Mouse (Mus musculus): ENCODE results near the gene 3110082I17Rik. TPM values are rescaled to one million over a fixed set of nuclear protein-coding genes. Genes with fewer than 3 reads are reported as not detected.
A peak's percentile ranks its signal among the peaks of the same experiment; 100 is the strongest.
"Not testable (repeated sequence)": the region's sequence is repeated elsewhere in the genome, so short reads cannot be mapped to it uniquely, and the experiment has no call there.

Gene 3110082I17Rik
- polyA plus RNA-seq, 1 experiment from 2014 or later = 10.5 TPM

DNA sequence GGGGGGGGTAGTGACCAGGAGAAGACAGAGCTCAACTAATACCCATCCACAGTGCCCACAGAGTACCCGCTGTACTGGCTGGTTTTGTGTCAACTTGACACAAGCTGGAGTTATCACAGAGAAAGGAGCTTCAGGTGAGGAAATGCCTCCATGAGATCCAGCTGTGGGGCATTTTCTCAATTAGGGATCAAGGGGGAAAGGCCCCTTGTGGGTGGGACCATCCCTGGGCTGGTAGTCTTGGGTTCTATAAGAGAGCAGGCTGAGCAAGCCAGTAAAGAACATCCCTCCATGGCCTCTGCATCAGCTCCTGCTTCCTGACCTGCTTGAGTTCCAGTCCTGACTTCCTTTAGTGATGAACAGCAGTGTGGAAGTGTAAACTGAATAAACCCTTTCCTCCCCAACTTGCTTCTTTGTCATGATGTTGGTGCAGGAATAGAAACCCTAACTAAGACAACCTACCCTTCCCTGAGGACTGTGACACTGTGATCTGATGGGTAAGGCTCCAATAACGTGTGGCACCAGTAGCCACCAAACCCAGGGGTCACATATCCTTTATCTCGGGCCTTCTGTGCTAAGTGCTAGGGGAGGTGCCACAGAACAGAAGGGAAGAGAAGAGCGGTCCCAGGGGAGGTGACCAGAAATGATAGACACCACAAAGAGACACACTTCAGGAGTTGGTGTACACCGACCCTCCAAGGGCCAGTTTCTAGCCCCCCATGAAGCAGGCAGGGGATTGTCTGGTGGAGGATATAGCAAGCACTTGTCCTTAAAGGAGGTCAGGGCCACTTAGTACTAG lies 69.8 kb downstream of the 3110082I17Rik start:
- WGBS (ENCODE audit: insufficient replicate concordance) = 30% methylated on average over 5 of the region's 5 CpGs
- Histone ChIP-seq H3K4me3 (ENCODE audit: low read depth, low read length) (peak overlapping the region; percentile 78), H3K4me2 (ENCODE audit: low read depth, low read length) (peak overlapping the region; percentile 80), H3K36me3 (ENCODE audit: control insufficient read depth, insufficient read depth) (peaks cover 44% of the 10 kb centered on the region), H3K4me1 (ENCODE audit: control insufficient read depth, low read depth, low read length) (peaks cover 87% of the 10 kb centered on the region), H3K27ac (ENCODE audit: low read length) (peak overlapping the region; percentile 100), H3K9ac (ENCODE audit: low read depth, low read length) (peak overlapping the region; percentile 96)
- not testable (repeated sequence) for H3K27me3 ChIP-seq (ENCODE audit: control insufficient read depth, insufficient read depth, low read depth, low read length); H3K9me3 ChIP-seq (replicated peaks; ENCODE audit: control insufficient read depth, low read length)
- ATAC-seq (ENCODE audit: low read depth) = peak; percentile 19

DNA sequence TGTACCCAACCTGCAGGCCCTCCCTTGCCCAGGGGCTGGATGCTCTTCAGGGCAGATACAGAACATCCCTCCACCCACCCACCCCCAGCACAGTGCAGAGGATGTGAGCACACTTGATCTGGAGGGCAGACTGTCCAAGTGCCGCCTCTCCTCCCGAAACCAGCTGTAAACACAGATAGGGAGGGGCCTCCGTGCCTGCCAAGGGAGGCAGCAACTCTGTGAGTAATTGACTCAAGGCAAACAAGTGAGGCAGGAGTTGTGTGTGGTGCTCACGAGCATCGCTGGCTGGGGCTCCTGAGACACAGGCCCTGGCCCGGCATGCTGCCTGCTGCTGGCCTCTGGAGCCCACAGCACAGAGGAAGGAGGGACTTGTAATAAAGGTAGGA lies 70.7 kb downstream of the 3110082I17Rik start:
- WGBS (ENCODE audit: insufficient replicate concordance) = 3% methylated on average over 6 of the region's 6 CpGs
- H3K36me3 ChIP-seq (ENCODE audit: control insufficient read depth, insufficient read depth) = peaks cover 41% of the 10 kb centered on the region
- no peaks in the 10 kb centered on the region for H3K9me3 ChIP-seq (replicated peaks; ENCODE audit: control insufficient read depth, low read length)
- peaks cover 87% of the 10 kb centered on the region for H3K4me1 ChIP-seq (ENCODE audit: control insufficient read depth, low read depth, low read length)
- H3K27ac ChIP-seq (ENCODE audit: low read length) = peak overlapping the region; percentile 100
- H3K27me3 ChIP-seq (ENCODE audit: control insufficient read depth, insufficient read depth, low read depth, low read length) = no peaks in the 10 kb centered on the region
- H3K4me3 ChIP-seq (ENCODE audit: low read depth, low read length) = peak overlapping the region; percentile 78
- ATAC-seq (ENCODE audit: low read depth) = peak; percentile 86
- peak overlapping the region; percentile 80 for H3K4me2 ChIP-seq (ENCODE audit: low read depth, low read length)
- peak overlapping the region; percentile 96 for H3K9ac ChIP-seq (ENCODE audit: low read depth, low read length)

DNA sequence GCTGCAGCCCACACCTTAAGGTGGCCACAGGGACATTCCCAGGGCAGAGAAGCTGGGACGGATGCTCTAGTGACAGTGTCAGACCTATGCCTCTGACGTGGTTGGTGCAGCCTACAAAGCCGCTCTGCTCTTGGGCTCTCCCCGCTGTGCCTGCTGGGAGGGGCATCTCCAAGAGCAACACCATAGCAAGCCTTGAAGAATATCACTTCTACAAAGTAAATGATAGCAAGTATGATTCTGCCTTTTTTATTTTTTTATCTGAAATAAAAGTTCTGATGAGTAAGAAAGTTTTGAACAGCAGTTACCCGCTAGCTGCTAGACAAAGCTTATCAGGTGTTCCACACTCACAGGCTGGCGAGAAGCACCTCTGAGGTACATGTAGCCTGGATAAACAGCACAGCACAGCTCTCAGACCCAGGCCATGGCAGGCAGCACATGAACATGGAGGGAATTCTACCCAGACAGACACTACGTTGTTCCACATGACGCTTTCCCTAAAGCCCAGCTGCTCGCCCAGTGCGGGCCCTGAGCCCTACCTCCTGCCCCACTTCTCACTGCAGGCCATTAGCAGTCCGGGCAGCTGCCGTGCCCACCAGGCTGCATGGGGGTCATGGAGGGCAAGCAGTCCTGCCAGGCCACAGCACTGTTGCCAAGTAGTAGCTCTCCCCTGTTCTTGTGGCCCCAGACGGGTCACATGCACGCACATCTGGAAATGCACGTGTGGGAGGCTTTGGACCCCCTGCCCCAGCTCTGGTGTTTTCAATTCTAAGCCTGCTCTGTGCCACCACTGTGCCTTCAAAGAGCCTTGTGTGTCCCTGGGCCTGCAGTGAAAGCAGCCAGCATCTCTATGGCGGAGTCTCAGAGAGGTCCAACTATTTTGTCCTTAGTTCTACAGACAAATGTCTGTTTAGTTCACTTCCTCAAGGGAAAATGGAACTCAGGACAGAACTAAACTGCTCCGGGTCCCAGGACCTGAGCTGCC lies 71.3 kb downstream of the 3110082I17Rik start:
- peak overlapping the region; percentile 78 for H3K4me3 ChIP-seq (ENCODE audit: low read depth, low read length)

DNA sequence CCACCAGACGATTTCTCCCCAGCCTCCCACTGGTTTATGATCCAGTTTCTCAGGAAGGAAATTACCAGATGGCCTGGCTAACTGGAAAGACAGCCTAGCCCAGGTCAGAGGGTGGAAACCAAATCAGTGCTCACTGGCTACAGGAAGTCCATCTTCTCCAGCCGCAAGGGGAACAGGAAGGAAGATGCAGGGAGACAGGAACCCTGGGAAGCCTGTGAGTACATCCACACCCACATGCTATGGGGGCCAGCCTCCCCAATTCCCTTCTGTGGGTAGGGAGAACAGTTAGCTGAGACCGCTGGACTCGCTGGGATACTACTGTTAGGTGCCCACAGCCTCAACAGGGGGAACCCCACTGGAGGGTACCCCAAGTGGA lies 72.1 kb downstream of the 3110082I17Rik start:
- H3K27me3 ChIP-seq (ENCODE audit: control insufficient read depth, insufficient read depth, low read depth, low read length) = no peaks in the 10 kb centered on the region
- peak overlapping the region; percentile 78 for H3K4me3 ChIP-seq (ENCODE audit: low read depth, low read length)
- H3K4me2 ChIP-seq (ENCODE audit: low read depth, low read length) = peak overlapping the region; percentile 80
- no peaks in the 10 kb centered on the region for H3K9me3 ChIP-seq (replicated peaks; ENCODE audit: control insufficient read depth, low read length)
- no peak for ATAC-seq (ENCODE audit: low read depth)
- H3K4me1 ChIP-seq (ENCODE audit: control insufficient read depth, low read depth, low read length) = peaks cover 87% of the 10 kb centered on the region
- WGBS (ENCODE audit: insufficient replicate concordance) = 48% methylated on average over 4 of the region's 4 CpGs
- H3K27ac ChIP-seq (ENCODE audit: low read length) = peak overlapping the region; percentile 100
- H3K36me3 ChIP-seq (ENCODE audit: control insufficient read depth, insufficient read depth) = peaks cover 27% of the 10 kb centered on the region
- H3K9ac ChIP-seq (ENCODE audit: low read depth, low read length) = peak overlapping the region; percentile 96

More for the DNA sequence above, 71.3 kb downstream of the 3110082I17Rik start:
- Histone ChIP-seq H3K9ac (ENCODE audit: low read depth, low read length) (peak overlapping the region; percentile 96), H3K4me1 (ENCODE audit: control insufficient read depth, low read depth, low read length) (peaks cover 87% of the 10 kb centered on the region), H3K4me2 (ENCODE audit: low read depth, low read length) (peak overlapping the region; percentile 80), H3K9me3 (replicated peaks; ENCODE audit: control insufficient read depth, low read length) (no peaks in the 10 kb centered on the region), H3K27me3 (ENCODE audit: control insufficient read depth, insufficient read depth, low read depth, low read length) (no peaks in the 10 kb centered on the region), H3K36me3 (ENCODE audit: control insufficient read depth, insufficient read depth) (peaks cover 35% of the 10 kb centered on the region), H3K27ac (ENCODE audit: low read length) (peak overlapping the region; percentile 100)
- WGBS (ENCODE audit: insufficient replicate concordance) = 34% methylated on average over 17 of the region's 17 CpGs
- ATAC-seq (ENCODE audit: low read depth) = peak; percentile 76

DNA sequence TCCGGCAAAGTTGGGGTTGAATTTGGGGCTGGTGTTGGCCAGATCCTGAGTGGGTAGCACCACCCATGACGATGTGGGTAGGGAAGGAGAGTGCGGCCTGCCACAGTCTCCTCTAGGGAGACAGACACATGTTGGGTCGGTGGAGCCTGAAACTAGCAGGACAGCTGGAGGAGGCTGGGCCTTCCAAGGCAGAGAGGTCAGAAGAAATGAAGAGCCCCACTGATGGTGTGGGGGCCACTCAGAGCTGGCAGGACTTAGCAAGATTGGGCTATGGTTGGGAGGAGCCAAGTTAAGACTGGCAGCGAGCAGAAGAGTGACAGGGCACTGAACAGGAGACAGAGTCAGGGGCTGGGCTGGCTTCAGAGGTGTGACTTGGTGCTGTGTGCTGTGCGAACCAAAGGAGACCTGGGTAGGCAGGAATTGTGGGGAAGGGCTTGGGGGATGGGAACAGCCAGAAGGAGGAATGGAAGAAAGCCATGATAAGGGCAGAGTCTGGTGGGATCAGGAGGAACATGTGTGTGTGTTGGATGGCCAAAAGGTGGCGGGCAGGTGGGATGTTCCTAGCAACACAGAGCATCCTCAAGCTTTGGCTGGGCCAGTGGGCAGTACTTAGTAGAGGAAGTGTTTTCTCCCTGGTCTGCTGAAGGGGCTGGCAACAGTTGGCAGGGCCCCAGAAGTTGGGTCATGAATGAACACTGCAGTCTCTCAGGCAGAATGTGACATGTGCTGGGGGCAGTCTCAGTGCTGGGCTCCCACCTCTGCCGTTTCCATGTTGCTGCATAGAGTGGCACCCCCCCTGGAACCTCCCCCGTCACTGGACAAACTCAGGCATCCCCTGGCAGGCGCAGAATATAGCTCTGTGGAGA lies 72.8 kb downstream of the 3110082I17Rik start:
- WGBS (ENCODE audit: insufficient replicate concordance) = 68% methylated on average over 10 of the region's 10 CpGs
- peak overlapping the region; percentile 78 for H3K4me3 ChIP-seq (ENCODE audit: low read depth, low read length)

DNA sequence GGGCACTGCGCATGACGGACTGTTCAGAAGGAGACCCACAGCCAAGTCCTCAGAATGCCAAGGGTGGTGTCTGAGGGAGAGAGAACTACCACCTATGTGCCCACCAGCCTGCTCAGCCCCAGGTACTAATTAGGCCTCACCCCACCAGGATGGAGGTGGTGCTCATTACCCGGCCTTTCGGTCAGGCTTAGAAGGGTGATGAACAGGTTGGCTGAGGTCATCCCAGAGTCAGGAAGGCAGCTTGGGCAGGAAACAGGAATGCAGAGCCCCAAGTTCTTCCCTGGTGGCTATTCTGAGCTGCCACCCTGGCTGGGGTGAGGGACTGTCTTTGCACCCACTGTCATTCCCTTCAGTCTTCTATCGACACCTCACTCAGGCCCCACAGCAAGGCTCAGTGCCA lies 74.3 kb downstream of the 3110082I17Rik start:
- H3K4me1 ChIP-seq (ENCODE audit: control insufficient read depth, low read depth, low read length) = peaks cover 85% of the 10 kb centered on the region
- H3K36me3 ChIP-seq (ENCODE audit: control insufficient read depth, insufficient read depth) = peaks cover 7% of the 10 kb centered on the region
- H3K4me3 ChIP-seq (ENCODE audit: low read depth, low read length) = no peak overlapping the region
- ATAC-seq (ENCODE audit: low read depth) = no peak
- WGBS (ENCODE audit: insufficient replicate concordance) = 89% methylated on average over 5 of the region's 5 CpGs
- no peaks in the 10 kb centered on the region for H3K27me3 ChIP-seq (ENCODE audit: control insufficient read depth, insufficient read depth, low read depth, low read length)
- H3K27ac ChIP-seq (ENCODE audit: low read length) = peak overlapping the region; percentile 100
- peak overlapping the region; percentile 47 for H3K9ac ChIP-seq (ENCODE audit: low read depth, low read length)
- no peaks in the 10 kb centered on the region for H3K9me3 ChIP-seq (replicated peaks; ENCODE audit: control insufficient read depth, low read length)
- peak overlapping the region; percentile 43 for H3K4me2 ChIP-seq (ENCODE audit: low read depth, low read length)

More for the DNA sequence above, 72.8 kb downstream of the 3110082I17Rik start:
- peak overlapping the region; percentile 100 for H3K27ac ChIP-seq (ENCODE audit: low read length)
- peaks cover 20% of the 10 kb centered on the region for H3K36me3 ChIP-seq (ENCODE audit: control insufficient read depth, insufficient read depth)
- no peaks in the 10 kb centered on the region for H3K9me3 ChIP-seq (replicated peaks; ENCODE audit: control insufficient read depth, low read length)
- H3K9ac ChIP-seq (ENCODE audit: low read depth, low read length) = peak overlapping the region; percentile 96
- ATAC-seq (ENCODE audit: low read depth) = no peak
- peaks cover 87% of the 10 kb centered on the region for H3K4me1 ChIP-seq (ENCODE audit: control insufficient read depth, low read depth, low read length)
- H3K4me2 ChIP-seq (ENCODE audit: low read depth, low read length) = peak overlapping the region; percentile 80
- H3K27me3 ChIP-seq (ENCODE audit: control insufficient read depth, insufficient read depth, low read depth, low read length) = no peaks in the 10 kb centered on the region

DNA sequence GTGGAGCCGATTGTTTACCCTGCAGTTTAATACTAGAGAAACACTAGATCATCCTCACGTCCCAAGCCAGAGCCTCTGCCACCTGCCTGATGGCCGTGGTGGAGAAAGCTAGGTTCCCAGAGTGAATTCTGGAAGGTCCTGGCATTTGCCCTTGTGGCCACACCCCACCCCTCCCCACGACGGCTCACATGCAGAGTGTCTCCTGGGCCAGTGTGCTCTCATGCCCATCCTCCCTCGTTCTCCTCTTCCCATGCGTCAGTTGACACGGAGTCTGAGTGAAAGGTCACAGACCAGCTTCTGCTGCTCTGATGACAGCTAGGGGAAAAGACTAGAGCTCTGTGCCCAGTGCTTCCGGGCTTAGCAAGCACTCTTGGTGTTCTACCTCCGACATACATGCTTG lies 75.8 kb downstream of the 3110082I17Rik start:
- peak overlapping the region; percentile 33 for H3K4me2 ChIP-seq (ENCODE audit: low read depth, low read length)
- H3K4me1 ChIP-seq (ENCODE audit: control insufficient read depth, low read depth, low read length) = peaks cover 87% of the 10 kb centered on the region

DNA sequence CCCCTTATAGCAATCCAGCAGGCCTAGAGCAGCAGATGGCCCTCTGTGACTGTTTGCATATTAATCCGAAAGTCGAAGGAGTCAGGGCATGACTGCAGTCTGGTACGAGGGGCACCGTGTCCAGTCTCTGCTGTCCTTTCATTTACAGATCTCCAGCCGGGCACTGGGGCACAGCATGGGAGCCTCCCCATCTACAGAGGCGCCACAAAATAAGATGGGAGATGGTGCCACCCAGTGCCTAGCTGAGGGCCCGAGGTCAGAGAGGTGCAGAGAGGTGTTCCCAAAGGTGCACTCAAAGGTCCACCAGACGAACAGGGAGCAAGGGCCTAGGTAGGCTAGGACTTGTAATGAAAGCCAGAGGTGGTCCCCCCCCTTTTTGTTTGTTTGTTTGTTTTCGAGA lies 77.1 kb downstream of the 3110082I17Rik start:
- Histone ChIP-seq H3K27me3 (ENCODE audit: control insufficient read depth, insufficient read depth, low read depth, low read length) (no peaks in the 10 kb centered on the region), H3K4me2 (ENCODE audit: low read depth, low read length) (peak overlapping the region; percentile 96), H3K4me1 (ENCODE audit: control insufficient read depth, low read depth, low read length) (peaks cover 87% of the 10 kb centered on the region), H3K9ac (ENCODE audit: low read depth, low read length) (peak overlapping the region; percentile 95), H3K27ac (ENCODE audit: low read length) (peak overlapping the region; percentile 100), H3K36me3 (ENCODE audit: control insufficient read depth, insufficient read depth) (peaks cover 7% of the 10 kb centered on the region), H3K9me3 (replicated peaks; ENCODE audit: control insufficient read depth, low read length) (no peaks in the 10 kb centered on the region), H3K4me3 (ENCODE audit: low read depth, low read length) (peak overlapping the region; percentile 99)
- WGBS (ENCODE audit: insufficient replicate concordance) = 34% methylated on average over 9 of the region's 9 CpGs
- ATAC-seq (ENCODE audit: low read depth) = no peak

More for the DNA sequence above, 75.8 kb downstream of the 3110082I17Rik start:
- Histone ChIP-seq H3K27ac (ENCODE audit: low read length) (peak overlapping the region; percentile 100), H3K27me3 (ENCODE audit: control insufficient read depth, insufficient read depth, low read depth, low read length) (no peaks in the 10 kb centered on the region), H3K9ac (ENCODE audit: low read depth, low read length) (peak overlapping the region; percentile 95), H3K4me3 (ENCODE audit: low read depth, low read length) (no peak overlapping the region), H3K9me3 (replicated peaks; ENCODE audit: control insufficient read depth, low read length) (no peaks in the 10 kb centered on the region), H3K36me3 (ENCODE audit: control insufficient read depth, insufficient read depth) (peaks cover 7% of the 10 kb centered on the region)
- 57% methylated on average over 10 of the region's 10 CpGs for WGBS (ENCODE audit: insufficient replicate concordance)
- ATAC-seq (ENCODE audit: low read depth) = no peak
